Mouse (Mus musculus): ENCODE results near the gene Gm49405.

DNA sequence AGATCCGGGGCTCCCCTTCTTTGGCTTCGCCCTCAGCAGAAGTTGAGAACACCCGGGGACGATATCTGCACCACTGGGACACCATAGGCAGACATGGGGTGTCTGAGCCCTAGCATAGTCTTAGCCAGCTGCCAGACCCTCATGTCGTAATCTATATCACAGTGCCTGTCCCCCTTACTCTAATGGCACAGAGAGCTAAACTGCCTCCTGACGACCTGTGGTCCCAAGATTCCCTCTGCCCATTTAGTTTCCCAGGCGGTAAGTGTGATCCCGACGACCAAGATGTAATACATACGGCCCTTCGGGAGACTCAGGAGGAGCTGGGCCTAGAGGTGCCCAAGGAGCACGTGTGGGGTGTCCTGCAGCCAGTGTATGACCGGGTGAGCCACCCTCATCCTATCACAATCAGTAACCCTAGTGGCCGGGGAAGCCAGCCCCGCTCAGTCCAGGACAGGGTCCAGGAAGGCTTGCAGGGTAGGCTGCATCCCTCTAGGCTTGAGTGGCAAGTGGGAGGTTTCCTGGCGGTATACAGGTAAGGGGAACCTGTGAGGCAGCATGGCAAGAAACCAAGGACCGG is 611 bp downstream of the Gm49405 start:
- TF ChIP-seq POLR2A (IDR thresholded peaks at IDR 0.05; ENCODE audit: borderline replicate concordance, extremely low read depth, insufficient read depth, insufficient read length, poor library complexity, severe bottlenecking) (no peak), CTCF (IDR thresholded peaks at IDR 0.05; ENCODE audit: borderline replicate concordance, extremely low read depth, insufficient read depth, insufficient read length) (no peak)
